Mouse (Mus musculus): ENCODE measurements around the gene Nkx2-3.

The Nkx2-3 gene

DNA sequence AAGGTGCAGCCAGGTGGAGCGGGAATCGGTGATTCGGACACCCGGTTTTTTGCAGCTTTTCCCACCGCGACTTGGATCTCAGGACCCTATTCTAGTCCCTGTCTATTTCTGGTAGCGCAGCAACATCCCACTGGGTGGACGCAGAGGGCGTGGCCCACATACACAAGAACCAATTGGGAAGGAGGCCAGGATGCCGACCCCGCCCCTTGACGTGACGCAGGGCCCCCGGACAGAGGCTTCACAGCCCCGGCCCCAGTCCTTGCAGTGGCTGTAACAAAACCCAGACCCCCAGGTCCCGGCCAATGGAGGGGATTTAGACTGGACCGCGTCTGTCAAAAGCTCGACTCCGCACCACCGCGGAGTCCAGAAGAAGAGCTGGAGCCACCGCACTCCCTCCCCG, at the start of gene Nkx2-3:
Gene Nkx2-3 (plus strand): TSS at position 275 of the 400 bp plus-strand sequence.
- no peak for DNase-seq (ENCODE audit: low spot score)

DNA sequence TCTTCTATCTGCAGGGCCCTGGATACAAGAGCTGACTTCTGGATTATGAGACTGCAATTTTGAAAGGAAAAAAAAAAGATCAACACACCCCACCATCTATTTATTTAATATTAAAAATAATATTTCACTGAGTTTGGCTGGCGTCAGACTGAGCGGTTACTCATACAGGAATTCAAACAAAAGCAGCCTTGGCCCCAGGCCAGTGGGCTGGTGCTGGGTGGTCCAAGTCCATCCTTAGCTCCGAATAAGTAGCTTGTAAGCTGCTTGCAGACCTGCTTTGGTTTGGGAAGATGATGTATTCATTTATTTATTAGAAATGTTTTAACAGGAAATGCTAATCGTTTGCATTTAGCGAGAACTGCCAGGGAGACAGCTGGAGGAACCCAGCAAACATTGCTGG, 49.0 kb upstream of the Nkx2-3 start:
- DNase-seq (ENCODE audit: low spot score), result no peak

DNA sequence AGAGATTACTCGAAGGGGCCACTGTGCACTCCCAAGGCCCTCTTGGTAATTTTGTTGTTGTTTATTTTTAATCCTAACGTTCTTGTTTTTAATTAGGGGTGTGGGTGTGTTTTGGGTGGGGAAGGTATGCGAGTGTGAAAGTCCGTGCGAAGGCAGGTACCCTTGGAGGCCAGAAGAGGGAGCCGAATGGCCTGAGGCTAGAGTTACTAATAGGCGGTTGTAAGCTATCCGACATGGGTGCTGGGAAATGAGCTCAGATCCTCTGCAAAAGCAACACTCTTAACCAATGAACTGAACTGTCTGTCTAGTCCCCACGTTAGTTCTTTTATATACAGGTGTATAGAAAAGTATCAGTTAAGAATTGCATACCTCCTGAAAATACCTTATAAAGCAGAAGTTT, 43.8 kb upstream of the Nkx2-3 start:
- DNase-seq (ENCODE audit: low spot score), result no peak

DNA sequence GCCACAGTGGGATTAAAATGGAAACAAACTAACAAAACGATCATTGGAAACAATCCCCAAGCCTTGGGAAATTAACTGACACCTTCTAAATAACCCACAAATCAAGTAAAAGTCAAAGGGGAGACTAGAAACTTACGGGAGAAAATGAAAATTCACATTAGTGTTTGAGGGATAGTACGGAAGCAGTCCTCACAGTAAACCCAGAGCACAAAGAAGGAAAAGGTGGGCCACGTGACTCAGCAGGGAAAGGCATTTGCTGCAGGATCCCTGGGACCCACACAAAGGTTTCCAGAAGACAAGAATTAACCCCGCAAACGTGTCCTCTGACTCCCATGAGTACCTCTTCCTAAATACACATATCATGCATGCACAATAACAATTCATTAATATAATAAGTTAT, 43.0 kb upstream of the Nkx2-3 start:
- no peak for DNase-seq (ENCODE audit: low spot score)

DNA sequence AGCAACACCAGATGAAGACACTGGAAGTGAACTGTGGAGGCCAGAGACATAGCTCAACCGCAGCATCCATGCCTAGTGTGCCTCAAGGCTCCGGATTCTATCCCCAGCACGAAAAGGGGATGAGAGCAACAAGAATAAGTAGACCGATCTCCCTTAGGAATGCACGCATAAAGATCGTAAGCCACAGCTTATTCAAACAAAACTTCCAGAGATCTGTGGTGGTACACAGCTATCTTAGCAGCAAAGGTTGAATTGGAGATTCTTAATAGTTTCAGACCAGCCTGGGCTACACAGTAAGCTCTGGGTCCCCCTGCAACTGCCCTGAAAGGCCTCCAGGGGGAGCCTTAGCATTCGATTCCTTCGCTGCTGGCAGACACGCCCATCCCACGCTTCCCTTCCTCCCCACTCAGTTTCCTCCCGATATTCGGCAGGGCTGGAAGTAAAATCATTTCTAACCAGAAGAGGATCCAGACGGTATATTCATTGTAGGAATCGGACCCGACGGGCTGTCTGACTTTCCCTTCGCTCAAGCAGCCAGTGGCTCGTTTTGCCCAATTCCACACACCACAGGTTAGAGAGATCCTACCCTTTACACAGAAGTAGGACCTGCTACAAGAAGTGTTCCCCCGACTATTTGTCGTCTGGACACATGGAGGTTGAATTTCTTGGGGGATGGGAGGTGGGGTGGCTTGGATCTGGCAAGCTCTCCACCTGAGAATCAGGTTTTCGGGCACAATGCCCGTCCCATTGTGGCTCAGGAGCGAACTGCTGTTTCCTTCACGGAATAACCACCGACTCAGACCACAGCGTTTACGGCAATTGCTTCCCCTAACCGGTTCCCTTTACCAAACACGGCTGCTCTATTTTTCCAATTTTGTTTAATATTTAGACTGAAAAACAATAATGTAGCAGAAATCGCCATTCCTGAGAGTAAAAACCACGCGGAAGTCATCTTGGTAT, 41.0 kb upstream of the Nkx2-3 start:
- DNase-seq (ENCODE audit: low spot score), result peak; percentile 65

DNA sequence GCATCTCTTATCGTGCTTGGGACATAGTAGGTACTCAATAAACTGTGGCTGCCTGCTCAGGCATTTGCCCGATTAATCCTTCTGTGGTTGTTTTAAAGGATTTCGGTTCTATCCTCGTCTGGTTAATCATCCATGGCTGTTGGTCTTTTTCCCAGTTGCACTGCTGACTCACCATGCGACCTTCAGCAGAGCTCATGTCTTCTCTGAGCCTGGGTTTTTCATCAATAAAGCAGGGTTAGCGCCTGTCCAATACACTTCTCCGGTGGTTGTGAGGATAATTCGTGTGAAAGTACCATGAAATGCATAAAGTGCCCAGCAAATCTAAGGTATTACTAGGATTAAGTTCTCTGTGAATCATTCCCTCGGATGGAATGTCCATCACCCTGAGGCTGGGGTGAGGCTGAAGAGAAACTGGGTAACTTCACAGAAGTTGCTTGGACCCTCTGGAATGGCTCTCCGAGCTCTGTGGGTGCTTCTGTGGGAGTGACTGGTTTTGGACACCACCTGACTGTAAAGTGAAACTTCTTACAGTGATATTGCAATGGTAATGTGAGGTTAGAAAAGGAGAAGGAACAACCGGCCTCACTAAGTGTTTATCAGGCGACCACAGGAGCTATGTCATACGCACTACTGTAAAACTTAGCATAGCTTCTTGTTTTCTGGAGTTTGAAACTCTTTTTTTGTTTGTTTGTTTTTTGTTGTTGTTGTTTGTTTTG, 32.9 kb upstream of the Nkx2-3 start:
- DNase-seq (ENCODE audit: low spot score), result no peak

DNA sequence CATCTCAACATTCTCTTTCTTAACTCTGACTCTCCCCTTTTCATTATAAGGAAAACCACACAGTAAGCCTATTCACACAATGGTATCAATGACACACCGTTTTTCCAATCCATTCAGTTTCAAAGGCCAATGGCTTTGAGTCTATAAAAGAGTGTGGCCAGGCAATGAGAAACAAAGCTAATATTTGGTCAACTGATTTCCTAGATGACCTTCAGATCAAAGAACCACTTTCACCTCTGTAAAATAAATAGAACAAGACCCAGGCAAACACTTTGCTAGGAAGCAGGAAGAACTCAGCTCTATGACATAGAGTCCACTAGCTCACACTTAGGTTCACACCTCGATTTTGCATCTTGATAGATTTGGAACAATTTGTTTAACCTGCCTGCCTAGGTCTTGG, 30.9 kb upstream of the Nkx2-3 start:
- DNase-seq (ENCODE audit: low spot score), result no peak

DNA sequence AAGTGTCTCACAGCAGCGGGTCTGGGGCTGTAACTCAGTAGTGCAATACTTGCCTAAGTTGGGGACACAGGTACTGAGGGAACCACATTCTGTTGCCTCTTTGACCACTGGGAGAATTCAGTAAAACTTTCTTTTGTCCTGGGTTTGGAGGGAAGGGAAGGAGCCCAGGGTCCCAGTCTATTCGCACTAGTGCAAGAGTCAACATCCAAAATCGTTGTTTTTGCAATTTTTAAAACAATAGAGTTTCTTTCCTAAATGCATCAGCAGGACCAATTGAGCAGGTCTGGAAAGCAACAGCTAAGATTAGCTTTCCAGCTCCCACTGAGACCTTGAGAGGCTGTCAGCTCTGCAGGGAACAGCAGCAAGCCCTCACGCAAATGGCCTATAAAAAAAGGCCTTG, 28.9 kb upstream of the Nkx2-3 start:
- no peak for DNase-seq (ENCODE audit: low spot score)

DNA sequence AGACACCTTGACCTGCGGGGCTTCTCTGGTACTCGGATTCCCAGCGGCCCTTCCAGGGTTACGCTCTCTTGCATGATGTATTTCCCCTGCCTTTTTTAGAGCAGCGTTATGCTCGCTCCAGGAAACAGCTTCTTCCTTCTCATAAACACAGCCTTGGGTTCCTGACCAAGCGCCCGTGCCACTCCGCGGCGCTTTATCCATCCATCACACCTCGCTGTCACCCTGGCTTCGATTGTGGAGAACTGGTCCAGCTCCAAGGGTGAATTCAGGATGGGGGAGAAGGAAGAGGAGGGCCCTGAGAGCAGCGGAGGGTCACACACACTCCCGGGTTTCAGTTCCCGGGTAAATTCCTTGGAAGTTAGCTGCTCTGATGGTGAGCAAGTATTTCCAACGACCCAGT, 28.5 kb upstream of the Nkx2-3 start:
- no peak for DNase-seq (ENCODE audit: low spot score)

DNA sequence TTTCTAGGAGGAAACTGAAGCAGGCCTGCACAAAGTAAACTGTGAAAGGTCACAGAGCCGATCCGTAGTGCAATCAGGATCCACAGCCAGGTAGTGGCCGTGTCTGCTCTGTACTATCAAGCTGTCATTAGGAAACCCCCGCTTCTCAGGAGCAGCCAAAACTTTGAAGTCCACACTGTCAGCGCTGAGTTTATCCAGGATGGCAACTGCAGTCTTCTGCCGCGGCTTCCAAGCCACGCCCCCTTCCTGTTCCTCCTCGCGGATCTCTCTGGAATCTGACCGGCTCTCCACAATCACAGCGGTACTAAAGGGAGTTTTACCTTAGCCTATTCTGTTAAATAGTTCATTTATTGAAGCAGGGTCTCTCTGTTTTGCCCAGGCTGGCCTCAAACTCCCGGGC, 27.3 kb upstream of the Nkx2-3 start:
- no peak for DNase-seq (ENCODE audit: low spot score)

DNA sequence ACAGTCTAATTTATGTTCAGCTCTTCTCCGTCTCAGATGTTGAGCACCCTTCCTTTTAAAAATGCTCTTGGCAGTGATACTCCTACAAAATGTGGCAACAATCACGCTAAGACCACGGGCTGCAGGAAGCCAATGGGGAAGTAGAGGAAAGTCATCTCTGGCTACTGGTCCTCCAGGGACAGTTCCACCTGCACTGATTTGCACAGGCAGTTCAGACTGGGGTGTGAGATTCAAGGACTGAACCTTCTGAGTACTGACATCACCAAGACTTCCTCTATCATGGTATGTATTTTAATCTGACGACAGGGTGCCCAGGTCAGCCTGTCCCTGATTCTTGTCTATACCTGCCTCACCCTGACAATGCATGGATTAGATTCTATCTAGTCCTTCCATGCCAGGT, 20.1 kb upstream of the Nkx2-3 start:
- no peak for DNase-seq (ENCODE audit: low spot score)

DNA sequence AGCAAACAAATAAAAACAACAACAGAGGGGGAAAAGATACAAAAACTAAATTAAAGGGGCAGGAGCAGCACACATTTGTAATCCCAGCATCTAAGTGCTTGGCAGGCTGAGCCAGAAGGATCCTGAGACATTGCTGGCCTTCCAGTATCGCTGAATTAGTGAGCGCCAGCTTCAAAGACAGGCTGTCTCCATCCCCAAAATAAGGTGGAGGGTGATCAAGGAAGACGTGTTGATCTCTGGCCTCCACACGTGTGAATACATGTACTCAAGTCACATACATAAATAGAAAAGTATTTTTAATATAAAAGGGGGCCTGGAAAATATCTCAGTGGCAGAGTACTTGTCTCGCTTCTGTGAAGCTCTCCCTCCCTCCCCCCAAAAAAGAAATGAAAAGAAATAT, 15.1 kb upstream of the Nkx2-3 start:
- no peak for DNase-seq (ENCODE audit: low spot score)

DNA sequence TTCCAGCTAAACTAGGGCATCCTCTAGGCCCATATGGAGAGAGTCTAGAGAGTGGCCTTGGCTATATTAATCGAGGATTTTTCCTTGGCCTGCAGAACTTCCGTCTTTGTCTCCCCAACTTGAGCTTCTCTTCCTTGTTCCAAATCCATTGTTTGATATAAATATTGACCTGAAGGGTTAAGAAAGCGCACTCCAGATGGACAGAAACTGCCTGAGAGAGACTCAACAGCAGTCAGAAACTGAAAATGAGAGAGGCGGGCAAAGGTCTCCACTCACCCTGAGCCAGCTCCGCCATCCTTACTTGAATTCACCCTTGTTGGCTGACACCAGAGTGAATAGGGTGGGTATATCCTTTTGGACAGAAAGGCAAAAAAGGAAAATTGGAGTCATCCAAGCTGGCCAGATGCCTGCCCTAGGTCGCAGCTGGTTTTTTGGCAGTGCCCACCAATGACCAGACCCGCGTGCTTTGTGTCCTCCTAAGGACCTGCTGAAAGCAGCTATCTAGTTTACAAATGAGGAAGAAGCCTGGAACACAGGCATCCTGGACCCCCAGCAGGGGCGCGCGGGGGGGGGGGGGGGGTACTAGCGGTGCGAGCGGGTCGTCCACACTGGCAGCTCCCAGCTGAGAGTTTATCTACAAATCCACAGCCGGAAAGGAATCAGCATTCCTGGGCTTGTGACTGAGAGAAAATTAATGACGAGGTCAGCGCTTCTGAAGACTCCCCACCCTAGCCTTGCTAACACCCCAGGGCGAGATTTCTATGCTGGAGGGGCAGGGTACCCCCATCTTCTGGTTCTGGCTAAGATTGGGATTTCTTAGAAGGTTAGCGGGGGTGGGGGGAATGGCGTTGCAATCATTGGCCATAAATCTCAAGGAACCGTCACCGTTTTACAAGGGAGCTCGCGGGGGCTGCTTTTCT, 13.1 kb upstream of the Nkx2-3 start:
- DNase-seq (ENCODE audit: low spot score), result no peak

DNA sequence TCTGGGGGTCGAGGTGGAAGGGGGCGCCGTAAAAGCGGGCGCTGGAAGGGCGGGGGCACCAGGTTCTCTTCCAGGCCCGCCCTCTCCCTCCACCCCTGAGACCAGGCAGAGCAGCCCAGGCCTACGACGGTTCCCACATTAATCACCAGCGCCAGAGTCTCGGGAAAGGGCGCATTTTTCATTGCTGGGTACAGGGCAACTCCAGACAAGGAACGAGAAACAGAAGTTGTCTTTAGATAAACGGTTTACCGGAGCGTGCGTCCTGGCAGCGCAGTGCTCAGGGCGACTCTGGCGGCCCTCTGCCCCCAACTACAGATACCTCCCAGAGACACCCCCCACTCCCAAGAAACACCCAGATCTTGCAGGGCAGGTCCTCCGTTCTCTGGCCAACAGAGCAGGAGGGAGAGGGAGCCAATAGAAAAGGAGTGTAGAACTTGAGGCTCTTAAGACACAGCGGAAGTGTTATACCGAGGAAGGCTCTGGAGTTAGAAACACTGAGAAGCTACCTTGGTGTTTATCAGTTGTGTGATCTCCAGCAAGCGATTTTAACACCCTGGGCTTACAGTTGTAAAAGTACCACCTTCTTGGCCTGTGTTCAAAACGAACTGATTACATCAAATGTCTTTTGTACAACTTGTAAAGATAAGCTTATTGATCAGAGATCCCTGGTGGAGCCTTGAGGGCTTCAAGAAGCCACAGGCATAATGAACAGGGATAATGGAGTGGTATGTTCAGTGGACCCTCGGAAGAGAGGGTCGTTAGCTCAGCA, 12.2 kb upstream of the Nkx2-3 start:
- DNase-seq (ENCODE audit: low spot score), result no peak

DNA sequence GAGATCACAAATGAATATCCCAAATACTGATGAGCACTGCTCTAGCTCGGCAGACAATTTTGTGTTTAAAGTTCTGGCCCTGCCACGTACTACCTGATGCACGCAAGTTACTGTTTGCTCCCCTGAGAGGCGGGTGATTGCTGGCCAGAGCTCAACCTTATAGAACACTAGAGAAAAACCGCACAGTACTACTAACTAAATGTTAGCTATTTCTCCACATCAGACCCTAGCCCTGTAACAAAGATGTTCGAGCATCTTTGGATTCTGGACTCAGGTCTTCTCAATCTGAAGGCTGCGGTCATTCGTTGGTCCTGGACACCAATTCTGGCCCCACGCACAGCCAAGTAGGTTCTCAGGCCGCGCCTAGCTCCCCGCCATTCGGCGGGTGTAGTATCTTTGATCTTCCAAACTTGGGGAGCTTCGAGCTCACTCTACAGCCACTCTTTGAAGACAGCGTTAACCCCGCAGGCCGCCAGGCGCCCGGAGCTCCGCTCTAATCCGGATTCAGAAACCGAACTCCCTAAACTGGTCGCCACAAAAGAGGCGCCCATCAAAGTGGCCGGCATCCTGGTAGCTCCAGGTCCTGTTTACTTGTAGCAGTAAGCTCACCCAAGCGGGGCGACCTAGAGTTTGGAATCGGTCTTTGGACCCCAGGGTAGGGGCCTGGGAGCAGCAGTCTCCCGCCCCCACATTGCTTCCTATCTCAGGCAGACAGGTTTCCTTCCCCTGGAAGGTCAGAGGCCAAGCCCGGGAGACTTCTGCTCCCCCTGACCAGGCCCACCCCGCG, 11.4 kb upstream of the Nkx2-3 start:
- no peak for DNase-seq (ENCODE audit: low spot score)

DNA sequence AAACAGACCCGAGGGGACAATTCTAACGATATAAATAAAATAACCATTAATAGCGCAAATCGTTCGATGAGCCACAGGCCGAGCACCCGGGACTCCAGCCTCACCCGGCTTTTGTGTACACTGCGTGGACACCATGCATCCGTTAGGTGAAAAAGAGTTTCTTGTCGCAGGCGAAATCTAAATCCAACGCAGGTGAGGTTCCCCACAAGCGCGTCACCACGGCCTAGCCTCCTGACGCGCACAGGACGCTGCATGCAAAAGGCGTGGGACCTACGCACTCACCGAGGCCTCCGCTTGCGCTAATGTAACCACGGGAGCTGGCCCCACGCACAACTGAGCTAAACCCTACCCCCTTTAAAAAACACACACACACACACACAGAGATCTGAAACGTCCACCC, 10.7 kb upstream of the Nkx2-3 start:
- DNase-seq (ENCODE audit: low spot score), result no peak

DNA sequence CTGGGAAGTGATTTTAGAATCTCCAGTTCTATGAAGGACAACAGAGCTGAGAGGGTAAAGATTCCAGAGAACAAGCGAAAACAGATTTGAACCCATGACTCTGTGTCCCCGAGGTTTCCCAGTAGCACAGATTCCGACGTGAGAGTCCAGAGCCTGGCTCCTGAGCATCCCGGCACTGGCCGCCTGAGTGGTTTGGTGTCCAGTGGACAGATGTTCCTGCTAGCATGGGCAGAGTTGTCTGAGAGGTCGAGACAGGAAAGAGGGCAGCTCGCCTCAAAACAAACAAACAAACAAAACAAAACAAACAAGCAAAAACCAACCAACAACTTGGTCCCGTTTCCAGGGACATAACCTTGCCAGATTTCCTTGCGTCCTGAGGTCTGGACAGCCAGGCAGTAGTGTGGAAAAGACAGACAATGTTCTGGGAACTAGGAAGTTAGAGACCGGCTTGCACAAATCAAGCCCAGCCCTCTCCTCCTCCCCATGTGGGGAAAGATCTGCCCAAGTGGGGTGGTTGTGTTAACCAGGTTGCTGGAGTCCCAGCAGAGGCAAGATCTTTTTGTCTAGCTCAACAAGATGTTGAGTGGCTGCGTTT, 10.0 kb upstream of the Nkx2-3 start:
- DNase-seq (ENCODE audit: low spot score), result no peak

DNA sequence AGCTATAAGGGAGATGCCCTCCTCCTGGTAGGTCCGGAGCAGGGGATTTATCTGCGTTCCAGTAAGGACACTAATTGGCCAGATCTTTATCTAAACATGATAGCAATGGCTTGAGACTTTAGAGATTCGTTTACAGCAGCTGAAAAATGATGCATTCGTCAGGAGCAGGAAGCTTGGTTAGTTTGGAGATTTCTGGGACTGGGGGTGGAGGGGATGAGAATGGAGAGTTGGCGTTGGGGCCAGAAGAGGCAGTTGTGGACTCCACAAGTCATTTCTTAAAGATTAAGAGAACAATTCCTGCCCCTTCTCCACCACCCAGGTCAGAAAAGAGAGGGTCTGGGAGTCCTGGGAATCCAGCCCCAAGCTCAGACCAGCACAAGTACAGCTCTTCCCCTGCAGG, 8.6 kb upstream of the Nkx2-3 start:
- DNase-seq (ENCODE audit: low spot score), result no peak

DNA sequence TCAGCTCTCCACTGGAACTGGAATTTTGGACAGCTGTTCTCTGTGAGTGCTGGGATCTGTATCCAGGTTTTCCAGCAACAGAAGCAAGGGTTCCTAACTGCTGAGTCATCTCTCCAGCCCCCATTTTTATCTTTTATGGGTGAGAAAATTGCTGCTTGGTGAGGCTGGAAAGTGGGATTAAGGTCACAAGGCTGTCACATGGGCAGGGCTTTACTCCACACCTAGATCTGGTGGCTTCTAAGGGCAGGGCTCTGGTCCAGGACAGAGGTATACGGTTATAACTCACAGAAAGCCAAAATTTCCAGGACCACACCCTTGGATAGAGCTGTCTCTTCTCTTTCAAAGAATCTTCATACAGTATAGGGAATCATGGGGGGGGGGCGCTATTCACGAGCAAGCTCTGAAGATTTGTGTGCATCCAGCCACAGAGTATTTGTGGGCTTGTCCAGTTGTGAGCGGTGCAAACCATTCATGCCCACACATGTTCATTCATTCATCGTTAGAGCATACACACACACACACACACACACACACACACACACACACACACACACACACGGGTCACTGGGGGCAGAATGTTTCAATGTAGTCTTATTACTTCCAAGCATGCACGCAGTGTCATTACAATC, 7.5 kb upstream of the Nkx2-3 start:
- DNase-seq (ENCODE audit: low spot score), result no peak

Measured in ovary, postnatal 36 days (tissue).